Mouse (Mus musculus) granulocyte monocyte progenitor cell, adult 5-6 weeks (primary cell): ENCODE measurements around the gene Ces1f. TPM values are rescaled to one million over a fixed set of nuclear protein-coding genes. Genes with fewer than 3 reads are reported as not detected.
"Not testable (repeated sequence)": the region's sequence is repeated elsewhere in the genome, so short reads cannot be mapped to it uniquely, and the experiment has no call there.

Experiments
- ATAC-seq: replicated peaks from 2 replicates; pipeline ENCODE4 v1.8.0; 2016; ENCODE audit warnings: mild to moderate bottlenecking, moderate TSS enrichment, inconsistent platforms; ENCODE audit not compliant: poor library complexity, severe bottlenecking
- total RNA-seq, 2 experiments: library from RNA; stranded (forward) in 1 of 2; stranded (reverse) in 1 of 2; fragments of 200-712, 200-1000 nt in 1 of 2; fragments of >200 nt in 1 of 2; fragmentation: Nextera tagmentation in 1 of 2; gene quantifications; 2 replicates each; pipeline ENCODE4 v1.2.3; 2014 to 2017

Gene Ces1f
- total RNA-seq (2014; fragmentation: Nextera tagmentation), result not detected in 2 replicates
- not detected in 2 replicates for total RNA-seq (2017)

GRCm38 (mm10) chr8:93279556-93279955 lies at the start of gene Ces1f:
Ces1f (minus strand) TSS chr8:93279747.
- ATAC-seq, result no peak

- ATAC-seq, result no peak
Measured at GRCm38 (mm10) chr8:93325123-93325522, 45.6 kb upstream of the Ces1f start.

DNA sequence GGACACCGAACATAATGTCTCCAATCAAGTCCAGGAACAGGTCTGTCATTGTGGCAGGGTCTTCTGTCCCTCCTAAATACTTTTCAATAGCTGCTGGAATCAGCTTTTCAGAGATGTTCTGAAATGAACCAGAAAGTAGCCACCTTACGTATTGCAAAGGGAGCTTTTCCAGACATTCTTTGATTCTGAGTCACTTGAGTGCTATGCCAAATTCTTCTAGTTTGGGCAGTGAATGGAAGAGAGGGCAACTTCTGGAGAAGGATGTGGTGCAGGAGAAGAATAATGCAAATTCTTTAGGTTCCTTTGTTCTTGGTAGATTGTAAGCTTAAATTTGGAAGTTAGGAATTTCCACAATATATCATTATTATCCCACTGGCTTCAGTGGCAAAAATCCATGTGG lies 37.5 kb upstream of the Ces1f start:
- no peak for ATAC-seq

- no peak for ATAC-seq
Measured at GRCm38 (mm10) chr8:93315557-93315956, 36.0 kb upstream of the Ces1f start.

DNA sequence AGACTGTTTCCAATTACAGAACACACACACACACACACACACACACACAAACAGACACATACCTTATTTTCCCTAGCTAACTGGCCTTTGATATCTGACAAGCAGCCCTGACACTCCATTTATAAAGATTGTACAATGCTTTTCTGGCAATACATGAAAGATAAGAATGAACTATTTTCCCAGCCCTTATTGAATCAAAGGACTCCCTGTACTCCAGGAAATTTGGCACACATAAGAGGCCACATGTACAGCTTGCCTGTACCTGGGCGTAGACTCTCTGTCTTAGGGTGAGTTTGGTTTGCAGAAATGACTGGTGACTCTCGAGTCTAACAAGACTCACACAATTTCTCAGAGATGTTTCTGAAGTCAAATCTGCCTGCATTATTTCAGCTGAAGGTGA lies 4.3 kb upstream of the Ces1f start:
- no peak for ATAC-seq

- no peak for ATAC-seq
Measured at GRCm38 (mm10) chr8:93282349-93282748, 2.8 kb upstream of the Ces1f start.

GRCm38 (mm10) chr8:93278176-93278805 lies 1.3 kb downstream of the Ces1f start:
- no peak for ATAC-seq

- no peak for ATAC-seq
Measured at GRCm38 (mm10) chr8:93274609-93275008, 4.9 kb downstream of the Ces1f start.

GRCm38 (mm10) chr8:93273321-93273720 lies 6.2 kb downstream of the Ces1f start:
- ATAC-seq, result no peak

GRCm38 (mm10) chr8:93272686-93273085 lies 6.9 kb downstream of the Ces1f start:
- ATAC-seq, result no peak

DNA sequence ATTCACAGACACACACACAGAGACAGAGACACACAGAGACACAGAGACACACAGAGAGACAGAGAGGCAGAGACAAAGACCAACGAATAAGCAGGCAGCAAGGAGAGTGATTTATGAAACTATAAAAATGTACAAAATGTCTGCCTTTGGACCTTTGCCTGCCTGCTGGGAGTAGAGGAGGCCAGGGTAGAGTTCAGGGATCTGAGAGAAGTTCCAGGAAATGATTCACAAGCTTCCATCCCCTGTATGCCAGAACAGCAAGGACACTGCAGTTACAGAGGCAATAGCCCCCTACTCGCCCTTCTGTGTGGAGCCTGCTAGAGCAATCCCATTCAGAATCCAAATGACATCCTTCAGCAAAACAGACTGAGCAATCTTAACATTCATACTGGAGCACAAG lies 18.1 kb downstream of the Ces1f start:
- no peak for ATAC-seq

GRCm38 (mm10) chr8:93252400-93252925 lies 27.1 kb downstream of the Ces1f start:
- no peak for ATAC-seq

DNA sequence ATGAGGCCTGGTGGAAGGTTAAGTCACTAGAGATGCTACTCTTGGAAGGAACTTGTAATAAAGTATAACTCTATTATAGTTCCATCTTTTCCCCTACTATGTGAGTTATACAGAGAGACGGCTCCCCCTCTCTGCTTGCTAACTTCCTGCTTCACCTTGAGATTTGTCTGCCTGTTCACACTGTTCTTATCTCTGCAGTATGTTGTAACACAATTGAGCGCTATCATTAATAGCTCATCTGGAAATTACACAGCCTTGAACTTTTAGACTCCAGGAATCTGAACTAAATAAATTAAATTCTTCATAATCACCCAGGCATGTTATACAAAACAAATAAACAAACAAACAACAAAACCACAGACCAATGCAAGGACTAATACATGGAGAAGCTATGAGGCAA lies 33.5 kb downstream of the Ces1f start:
- no peak for ATAC-seq

DNA sequence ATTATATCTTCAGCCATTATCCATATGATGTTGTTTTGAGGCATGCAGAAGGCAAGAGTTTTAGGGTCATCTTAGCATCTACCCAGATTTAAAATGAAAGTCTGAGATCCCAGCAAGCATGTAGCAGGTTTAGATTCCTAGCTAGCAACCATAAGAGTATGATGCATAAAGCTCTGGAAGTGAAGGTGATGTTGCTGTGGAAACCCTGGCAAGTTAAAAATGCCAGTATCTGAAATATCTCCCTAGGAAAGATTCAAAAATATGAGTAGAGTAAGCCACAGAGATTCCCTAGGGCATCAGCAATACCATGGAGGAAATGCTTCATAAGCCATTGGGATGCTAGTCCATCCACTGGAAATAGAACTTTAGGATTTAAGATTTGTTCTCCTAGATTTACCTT lies 39.7 kb downstream of the Ces1f start:
- ATAC-seq, result no peak

GRCm38 (mm10) chr8:93235681-93236080 lies 43.9 kb downstream of the Ces1f start:
- no peak for ATAC-seq

DNA sequence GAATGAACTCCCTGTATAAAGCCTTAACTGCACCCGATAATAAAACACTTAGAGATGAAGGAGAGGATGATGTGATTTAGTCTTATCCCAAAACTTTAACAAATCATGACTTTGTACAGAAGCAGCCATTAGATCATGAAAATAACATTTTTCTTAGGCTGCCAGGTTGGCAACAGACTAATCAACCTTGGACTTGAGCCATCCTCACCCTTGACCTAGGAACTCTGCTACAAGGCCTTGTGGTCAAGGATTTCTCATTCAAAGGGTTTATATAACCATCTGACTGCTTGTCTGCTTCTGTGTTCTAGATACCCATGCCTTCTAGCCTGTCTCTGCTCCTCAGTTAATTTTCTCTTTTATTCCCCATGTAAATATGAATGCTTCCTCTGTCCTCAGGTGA lies 44.8 kb downstream of the Ces1f start:
- no peak for ATAC-seq

DNA sequence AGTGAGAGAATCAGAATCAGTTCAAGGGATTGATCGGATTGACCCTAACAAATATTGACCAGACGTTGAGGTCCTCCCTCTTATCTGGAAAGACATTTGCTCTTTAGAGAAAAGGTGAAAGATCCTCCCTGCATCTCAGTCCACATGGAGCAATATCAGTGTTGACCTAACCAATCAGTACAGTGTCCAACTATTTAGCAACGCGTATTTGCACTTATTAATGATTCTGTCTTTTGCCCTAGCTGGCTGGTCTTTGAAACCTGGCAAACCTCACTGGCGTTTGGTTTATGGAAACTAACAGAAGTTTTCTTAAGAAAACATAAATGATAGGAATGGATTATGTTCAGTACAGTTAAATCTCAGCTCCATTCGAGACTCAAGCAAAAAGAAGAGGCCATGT lies 45.5 kb downstream of the Ces1f start:
- ATAC-seq, result no peak

DNA sequence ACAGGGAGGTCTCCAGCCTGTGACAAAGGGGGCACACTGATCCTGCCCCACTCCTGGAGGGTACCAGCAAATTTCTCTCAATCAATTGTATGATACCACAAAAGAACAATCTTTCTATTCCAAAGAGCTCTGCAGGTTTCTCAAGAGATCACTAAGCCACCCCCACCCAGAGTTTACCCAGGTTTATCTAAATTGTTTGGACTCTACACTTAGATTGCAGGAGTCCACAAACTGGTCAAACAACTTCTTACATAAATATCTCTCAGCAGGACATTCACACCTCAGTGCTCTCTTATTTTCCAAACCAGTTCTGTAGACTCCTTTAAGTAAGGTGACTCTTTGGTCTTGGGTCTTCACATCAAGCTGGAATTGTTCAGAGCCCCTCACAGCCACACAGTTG lies 50.1 kb downstream of the Ces1f start, which contains the start of gene Ces1e:
Ces1e (minus strand) TSS at position 174 of the 400 bp plus-strand sequence.
- no peak for ATAC-seq

DNA sequence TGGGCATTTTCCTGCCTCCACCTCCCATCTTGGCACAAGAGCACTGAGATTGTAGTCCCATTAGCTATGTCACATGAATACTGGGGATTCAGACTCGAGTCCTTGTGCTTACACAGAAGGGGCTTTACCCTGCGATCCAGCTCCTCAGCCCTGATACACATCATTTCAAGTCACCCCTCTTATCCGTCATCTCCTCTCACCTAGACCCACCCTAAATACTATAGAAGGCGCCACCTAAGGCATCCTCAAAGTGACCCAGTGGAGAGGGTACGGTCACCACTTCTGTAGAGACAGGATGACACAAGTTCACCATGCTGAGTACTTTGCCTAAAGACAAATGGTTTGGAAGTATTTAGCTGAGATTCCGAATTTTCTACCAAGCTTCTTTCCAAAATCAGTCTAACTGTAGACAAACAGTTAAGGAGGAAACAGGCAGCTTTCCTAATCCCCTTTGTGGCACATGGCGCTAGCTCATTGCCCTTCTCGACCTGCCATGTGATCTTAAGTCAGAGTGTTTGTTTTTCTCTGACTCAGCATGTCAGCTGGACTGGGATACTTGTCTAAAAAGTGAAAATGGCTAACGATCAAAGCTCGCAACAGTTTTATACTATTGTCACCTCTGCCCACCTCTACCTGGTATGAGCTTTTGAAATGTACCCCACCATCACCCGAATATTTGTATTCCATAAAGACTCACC lies 50.7 kb downstream of the Ces1f start:
- no peak for ATAC-seq

GRCm38 (mm10) chr8:93226471-93226870 lies 53.1 kb downstream of the Ces1f start:
- ATAC-seq, result not testable (repeated sequence)

DNA sequence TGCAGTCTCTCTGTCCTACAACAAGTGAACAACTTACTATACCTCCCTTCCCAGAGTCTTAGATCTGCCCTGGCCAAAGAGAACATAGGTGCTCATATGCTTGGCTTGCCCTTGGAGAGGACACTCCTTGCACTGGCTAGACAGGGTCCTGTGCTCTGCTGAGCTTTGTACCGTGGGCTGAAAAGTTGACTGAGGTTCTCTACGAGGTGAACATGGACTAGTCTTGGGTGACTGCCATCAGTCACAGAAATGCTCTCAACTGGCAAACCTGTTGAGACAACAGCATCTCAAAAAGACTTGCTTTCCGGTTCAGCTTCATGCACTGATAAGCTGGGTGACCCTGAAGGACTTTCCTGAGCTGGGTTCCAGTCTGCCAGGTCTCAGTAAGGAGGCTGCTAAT lies 57.7 kb downstream of the Ces1f start:
- ATAC-seq, result no peak

GRCm38 (mm10) chr8:93217867-93218266 lies 61.7 kb downstream of the Ces1f start:
- no peak for ATAC-seq
